Mouse (Mus musculus) left cerebral cortex, adult 2 months (tissue): ENCODE results near the gene Pld1. TPM values are rescaled to one million over a fixed set of nuclear protein-coding genes. Genes with fewer than 3 reads are reported as not detected.

Experiments
- DNase-seq, 2 experiments: peaks; one replicate each; pipeline ENCODE4 v3.0.0; 2021 to 2022; ENCODE audit warnings: low spot score in 2 of 2, mixed read lengths in 1 of 2; ENCODE audit errors: extremely low spot score in 1 of 2
- H3K27ac ChIP-seq: fragments of 200-600 bp; 2 replicates; pipeline ENCODE4 v1.8.1; 2022
- H3K4me3 ChIP-seq: fragments of 200-600 bp; 2 replicates; pipeline ENCODE4 v1.8.1; 2022
- CTCF ChIP-seq: fragments of 200-600 bp; IDR thresholded peaks from 2 replicates; pipeline ENCODE4 v1.8.1; 2022; ENCODE audit warnings: antibody characterized with exemption, mild to moderate bottlenecking, moderate library complexity
- intact Hi-C: fragments of 180-260 bp; cut with DNase I; formaldehyde crosslinking; loops from one replicate; pipeline ENCODE4 v1.15.1; 2025
- total RNA-seq, 2 experiments: library from RNA; stranded (reverse); gene quantifications; 2 replicates each; pipeline ENCODE4 v1.2.3; 2021

Pld1 gene
- total RNA-seq, 2 experiments from 2014 or later, result 7.4 to 7.5 TPM

DNA sequence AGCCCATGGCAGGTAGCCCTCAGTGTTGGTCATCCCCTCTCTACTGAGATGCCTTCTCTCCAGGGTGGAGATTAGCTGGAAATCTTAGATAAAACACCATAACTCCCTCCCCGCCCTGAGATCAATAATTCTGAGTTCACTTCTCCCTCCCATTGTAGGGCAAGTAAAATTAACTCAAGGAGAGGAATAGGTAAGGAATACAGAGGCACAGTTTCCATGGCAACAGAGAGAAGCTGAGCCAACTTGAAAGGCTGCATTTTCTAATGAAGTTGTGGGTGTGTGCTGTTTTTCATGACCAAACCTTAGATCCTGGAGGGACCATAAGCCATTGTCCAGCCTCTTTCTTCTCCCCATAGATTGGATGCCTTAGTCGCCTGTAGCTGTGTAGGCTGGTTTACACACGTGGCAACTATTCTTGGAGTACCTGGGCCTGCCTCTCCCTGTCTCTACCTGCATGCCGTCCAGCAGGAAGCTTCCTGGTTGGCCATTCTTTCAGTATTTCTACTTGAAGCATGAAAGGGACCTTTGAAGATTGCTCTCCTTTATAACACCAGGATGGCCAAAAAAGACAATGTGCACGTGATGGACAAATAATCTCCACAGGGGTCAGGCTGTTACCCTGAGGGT lies 96.3 kb downstream of the Pld1 start:
- Histone ChIP-seq H3K27ac (no peak overlapping the region), H3K4me3 (no peak overlapping the region)
- DNase-seq, result peak in 1 of 2 experiments; percentile 18
- intact Hi-C loops, result no loop called here
- no peak for TF ChIP-seq CTCF

DNA sequence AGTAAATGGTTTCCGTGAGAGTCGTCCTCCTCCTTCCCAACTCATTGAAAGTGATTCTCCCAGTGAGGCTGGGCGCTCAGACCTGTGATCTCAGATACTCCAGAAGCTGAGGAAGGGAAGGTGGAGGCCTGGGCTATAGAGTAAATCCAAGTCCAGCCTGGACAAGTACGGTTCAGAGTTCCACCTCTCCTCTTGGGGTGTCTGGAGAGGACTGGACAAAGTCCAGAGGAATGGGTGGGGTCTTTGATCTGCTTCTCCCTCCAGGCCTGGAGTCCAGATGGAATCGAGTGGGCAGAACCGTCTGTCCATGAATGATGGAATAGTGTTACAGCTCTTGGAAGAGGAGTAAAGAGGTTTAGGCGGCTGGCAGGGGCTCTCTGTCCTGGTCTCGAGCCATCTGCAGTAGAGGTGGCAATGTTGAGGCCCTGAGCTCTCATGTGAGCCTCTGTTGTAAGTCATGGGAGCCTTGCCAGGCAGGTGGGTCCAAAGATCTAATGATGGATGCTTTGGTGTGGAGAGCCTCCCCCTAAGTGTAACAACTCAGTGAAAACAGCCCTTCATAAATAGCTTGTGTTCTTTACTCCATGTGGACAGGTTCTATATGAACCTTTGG lies 98.9 kb downstream of the Pld1 start:
- no peak for DNase-seq
- no peak overlapping the region for H3K27ac ChIP-seq
- TF ChIP-seq CTCF, result no peak
- intact Hi-C loops, result no loop called here
- H3K4me3 ChIP-seq, result no peak overlapping the region

DNA sequence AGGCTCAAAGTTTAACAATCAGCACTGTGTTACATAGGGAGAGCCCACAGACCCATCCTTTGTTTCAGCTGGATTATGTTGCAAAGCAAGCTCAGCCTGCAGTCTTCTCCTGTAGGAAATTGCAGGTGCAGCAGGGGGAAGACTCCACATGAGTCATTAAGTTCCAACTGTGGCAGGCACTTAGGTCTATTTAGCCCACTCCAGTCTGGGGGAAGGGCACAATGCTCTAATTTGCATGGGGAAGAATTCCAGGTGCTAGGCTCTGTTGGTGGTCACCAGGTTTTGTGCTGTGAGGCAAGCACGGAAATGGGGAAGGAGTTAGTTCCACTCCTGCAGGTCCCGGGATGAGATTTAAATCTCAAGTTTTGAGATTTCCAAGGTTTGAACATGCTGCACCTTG lies 99.6 kb downstream of the Pld1 start:
- no peak for TF ChIP-seq CTCF
- Histone ChIP-seq H3K27ac (no peak overlapping the region), H3K4me3 (no peak overlapping the region)
- DNase-seq, result no peak
- intact Hi-C loops, result no loop called here

DNA sequence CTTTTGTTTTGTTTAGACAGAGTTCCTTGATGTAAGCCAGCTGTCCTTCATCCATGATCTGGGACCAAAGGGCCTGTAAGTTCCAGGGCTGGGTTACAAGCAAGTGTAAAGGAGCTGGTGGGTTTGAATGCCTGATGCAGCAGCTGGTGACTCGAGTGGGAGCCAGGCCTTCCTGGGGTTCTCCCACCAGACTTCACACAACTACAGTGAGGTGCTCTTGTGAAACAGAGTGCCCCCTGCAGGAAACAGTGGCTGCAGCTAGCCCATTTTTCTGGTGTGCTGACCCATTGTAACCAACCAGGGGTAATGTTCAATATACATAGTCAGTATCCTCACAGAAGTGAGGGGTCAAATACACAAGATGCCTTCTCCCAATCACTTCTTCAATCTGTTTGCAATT lies 101.3 kb downstream of the Pld1 start:
- intact Hi-C loops, result loop anchor here (1.0 kb wide), 1 partner anchor 55 kb away; no protein-coding TSS in a partner anchor

DNA sequence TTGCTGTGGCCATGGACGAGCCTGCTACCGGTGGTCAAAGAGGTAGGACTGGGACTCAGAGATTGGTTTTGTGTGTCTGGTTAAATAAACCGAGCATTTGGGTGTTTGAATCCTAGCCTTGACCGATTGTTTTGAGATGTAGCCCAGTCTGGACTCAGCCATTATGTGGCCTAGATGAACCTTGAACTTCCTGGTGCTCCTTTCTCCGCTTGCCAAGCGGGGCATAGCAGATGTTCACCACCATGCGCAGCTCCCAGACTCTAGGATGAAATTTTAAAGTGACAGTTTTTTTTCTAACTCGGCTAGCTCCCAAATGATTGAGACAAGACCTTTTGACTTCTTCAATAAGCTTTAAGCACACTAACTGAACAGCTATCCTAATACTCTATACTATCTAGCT lies 102.7 kb downstream of the Pld1 start:
- intact Hi-C loops, result no loop called here
- H3K27ac ChIP-seq, result no peak overlapping the region
- DNase-seq, result no peak
- no peak overlapping the region for H3K4me3 ChIP-seq
- no peak for TF ChIP-seq CTCF

More for the DNA sequence above, 101.3 kb downstream of the Pld1 start:
- TF ChIP-seq CTCF, result peak; percentile 49
- peak in 1 of 2 experiments; percentile 20 for DNase-seq
- Histone ChIP-seq H3K4me3 (no peak overlapping the region), H3K27ac (no peak overlapping the region)

DNA sequence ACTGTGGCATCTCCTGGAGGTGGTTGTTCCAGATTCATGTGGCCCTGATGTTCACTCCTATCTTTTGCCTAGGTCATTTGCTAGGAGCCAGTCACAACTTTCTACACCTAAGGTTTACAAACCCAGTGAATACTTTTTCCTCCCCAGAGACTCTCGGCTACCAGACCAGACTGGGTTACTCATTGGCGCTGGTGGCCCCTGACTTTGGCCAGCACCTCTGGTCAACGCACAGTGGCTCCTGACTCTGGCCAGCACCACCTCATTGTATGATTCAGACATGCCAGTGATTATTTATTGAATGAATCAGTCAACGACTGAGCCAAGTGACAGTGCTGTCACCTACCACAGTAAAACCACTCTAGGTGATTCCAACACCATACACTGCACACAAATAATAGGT lies 103.9 kb downstream of the Pld1 start:
- Histone ChIP-seq H3K4me3 (no peak overlapping the region), H3K27ac (no peak overlapping the region)
- intact Hi-C loops, result no loop called here
- TF ChIP-seq CTCF, result no peak
- DNase-seq, result no peak

DNA sequence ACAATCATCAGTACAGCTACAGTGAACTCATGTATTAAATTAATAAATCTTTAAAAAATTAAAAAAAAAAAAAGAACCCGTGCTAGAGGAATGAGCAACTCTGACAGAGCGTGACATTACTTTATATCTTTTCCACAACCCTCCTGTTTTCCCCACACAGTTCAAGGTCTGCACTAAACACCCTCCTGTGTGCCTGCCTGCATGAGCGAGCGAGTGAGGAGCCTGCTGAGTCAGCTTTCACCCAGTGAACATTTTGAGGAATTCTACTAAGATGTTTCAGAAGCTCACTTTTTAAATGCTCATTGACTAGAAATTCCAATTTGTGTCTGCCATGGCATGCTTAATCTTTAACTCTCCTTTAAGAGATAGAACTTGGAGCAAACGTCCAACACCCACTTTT lies 109.1 kb downstream of the Pld1 start:
- intact Hi-C loops, result no loop called here
- no peak overlapping the region for H3K27ac ChIP-seq
- TF ChIP-seq CTCF, result no peak
- no peak for DNase-seq
- no peak overlapping the region for H3K4me3 ChIP-seq

DNA sequence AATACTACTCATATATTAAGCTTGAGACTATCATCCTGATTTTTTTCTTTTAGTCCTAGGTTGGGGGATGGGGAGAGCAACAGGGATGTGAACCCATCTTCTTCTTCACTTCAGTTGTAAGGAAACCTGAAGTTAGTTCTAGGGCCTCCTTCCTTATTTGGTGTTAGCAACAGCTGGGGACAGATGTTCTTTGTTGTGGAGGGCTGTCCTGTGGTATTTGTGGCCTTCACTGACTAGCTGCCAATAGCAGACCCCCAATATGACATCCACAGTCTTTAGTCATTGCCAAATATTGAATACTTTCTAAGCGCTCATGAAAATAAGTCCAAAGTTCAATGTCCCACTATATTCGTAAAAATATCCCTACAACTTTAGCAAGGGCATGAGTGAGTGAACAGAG lies 111.0 kb downstream of the Pld1 start:
- TF ChIP-seq CTCF, result no peak
- Histone ChIP-seq H3K4me3 (no peak overlapping the region), H3K27ac (no peak overlapping the region)
- intact Hi-C loops, result no loop called here
- DNase-seq, result no peak

DNA sequence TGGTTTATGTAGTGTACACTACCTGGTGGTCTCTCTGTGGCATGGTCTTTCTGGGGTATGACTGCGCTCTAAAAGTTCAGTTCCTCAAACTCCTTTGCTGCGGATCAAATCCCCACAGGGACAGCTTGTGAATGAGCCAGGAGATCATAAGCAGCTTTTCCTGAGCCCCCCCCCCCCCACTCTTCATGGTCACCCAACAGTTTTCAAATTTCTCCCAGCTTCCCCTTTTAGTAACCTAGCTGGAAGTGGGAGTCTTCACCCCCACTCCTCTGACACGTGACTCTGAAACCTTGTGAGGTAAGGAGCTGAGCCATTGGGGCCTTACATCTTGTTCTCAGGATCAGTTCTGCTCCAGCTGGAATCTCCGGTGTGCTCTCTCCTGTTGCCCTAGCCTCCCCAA lies 114.6 kb downstream of the Pld1 start:
- DNase-seq, result no peak
- intact Hi-C loops, result no loop called here
- no peak overlapping the region for H3K4me3 ChIP-seq
- no peak overlapping the region for H3K27ac ChIP-seq
- no peak for TF ChIP-seq CTCF

DNA sequence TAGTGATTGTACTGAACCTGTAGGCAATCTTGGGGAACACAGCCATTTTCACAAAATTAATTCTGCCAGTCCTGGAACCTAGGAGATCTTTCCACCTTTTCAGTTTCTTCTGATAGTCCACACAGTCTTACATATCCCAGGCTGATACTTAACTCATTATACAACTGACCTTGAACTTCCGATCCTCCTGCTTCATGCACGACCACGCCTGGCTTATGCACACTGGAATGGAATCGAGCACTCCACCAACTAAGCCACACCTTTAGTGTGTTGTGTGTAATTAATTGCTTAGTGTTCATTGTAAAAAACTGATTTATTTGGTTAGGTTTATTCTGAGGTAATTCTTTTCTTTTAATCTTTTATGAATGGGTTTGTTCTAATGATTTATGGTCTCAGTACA lies 122.2 kb downstream of the Pld1 start:
- intact Hi-C loops, result no loop called here
- TF ChIP-seq CTCF, result no peak
- H3K27ac ChIP-seq, result no peak overlapping the region

DNA sequence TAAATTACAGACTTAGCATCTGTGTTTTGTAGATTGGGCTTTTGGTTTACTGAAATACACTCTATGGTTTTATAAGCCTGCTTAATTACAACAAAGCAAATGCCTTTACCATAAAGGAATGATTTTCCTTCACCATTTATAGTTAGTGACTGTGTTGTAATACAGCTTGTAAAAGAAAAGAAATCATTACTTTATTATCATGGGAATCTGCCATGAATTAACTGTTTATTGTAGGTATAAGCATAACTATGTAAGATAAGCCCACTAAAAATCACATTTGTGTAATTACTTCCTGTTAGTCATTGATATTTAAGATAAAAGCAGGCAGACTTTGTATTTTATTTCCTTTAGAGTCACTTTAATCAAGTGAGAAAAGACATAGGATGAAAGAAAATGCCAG lies 122.7 kb downstream of the Pld1 start:
- intact Hi-C loops, result no loop called here
- Histone ChIP-seq H3K27ac (no peak overlapping the region), H3K4me3 (no peak overlapping the region)
- DNase-seq, result no peak
- TF ChIP-seq CTCF, result no peak

More for the DNA sequence above, 122.2 kb downstream of the Pld1 start:
- H3K4me3 ChIP-seq, result no peak overlapping the region
- no peak for DNase-seq

DNA sequence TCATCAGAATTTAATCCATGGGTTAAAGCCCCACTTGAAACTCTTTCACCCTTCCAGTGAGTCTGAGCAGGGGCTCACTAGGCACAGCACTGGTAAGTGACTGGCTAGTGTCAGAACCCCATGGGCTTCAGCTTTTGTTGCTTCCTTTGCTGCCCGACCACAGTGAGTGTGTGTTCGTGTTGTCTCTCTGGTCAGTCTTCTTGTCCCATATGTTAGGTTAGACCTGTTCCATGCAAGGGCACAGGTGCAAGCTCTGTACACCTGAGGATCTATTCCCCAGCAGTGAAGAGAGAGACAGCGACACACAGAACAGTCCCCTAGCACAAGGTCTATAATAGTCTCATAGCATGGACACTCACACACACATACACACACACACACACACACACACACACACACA lies 140.7 kb downstream of the Pld1 start:
- H3K4me3 ChIP-seq, result no peak overlapping the region
- intact Hi-C loops, result no loop called here
- no peak overlapping the region for H3K27ac ChIP-seq
- no peak for DNase-seq
- TF ChIP-seq CTCF, result no peak

DNA sequence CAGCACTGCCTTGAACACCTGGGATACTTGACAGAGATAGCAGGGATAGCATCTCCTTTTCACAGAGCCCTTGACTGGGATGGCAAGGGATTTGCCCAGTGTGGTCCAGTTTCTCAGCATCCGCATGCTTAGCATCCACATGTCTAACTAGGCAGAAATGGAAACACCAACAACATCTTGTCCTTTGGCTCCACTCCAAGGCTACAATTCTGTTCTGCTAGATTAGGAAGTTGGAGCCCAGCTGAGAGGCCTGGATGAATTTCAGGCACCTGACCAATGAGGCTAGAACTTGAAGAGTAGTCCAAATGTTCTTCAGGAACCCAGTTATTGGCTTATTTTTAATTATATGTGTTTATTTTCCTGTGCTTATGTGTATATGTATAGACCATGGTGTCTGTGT lies 141.6 kb downstream of the Pld1 start:
- Histone ChIP-seq H3K27ac (no peak overlapping the region), H3K4me3 (no peak overlapping the region)
- intact Hi-C loops, result no loop called here
- no peak for DNase-seq
- TF ChIP-seq CTCF, result no peak
